Mouse (Mus musculus): Measurements from ENCODE around the gene A930018P22Rik.

- TF ChIP-seq CTCF (IDR thresholded peaks at IDR 0.05; ENCODE audit: low read depth) (peak; percentile 45), EP300 (IDR thresholded peaks at IDR 0.05; ENCODE audit: low read depth) (no peak)
Measured at GRCm38 (mm10) chr2:104120312-104120711, 2.3 kb upstream of the A930018P22Rik start.

Measured in liver, embryonic 14.5 days (tissue).